Mouse (Mus musculus) limb, embryonic 11.5 days (tissue): ENCODE measurements at regions not wholly inside any gene's neighbourhood (a gene's known extent, or its start where the extent isn't known, plus 50 kb on each side); places are given as distances from the start of the nearest gene placed in this dataset.

ENCODE experiments used
- ATAC-seq: fragments of 200-750 bp; cut with Nextera tagmentation; 2 replicates; pipeline ENCODE4 v1.8.0; 2017; ENCODE audit warnings: low read depth; ENCODE audit not compliant: insufficient number of reproducible peaks, low FRiP score, low TSS enrichment
- DNase-seq: peaks from one replicate; pipeline ENCODE4 v3.0.0-alpha.2; 2015; ENCODE audit warnings: low spot score
- H3K27ac ChIP-seq: fragments of 300-500 bp; sonication (generic); replicated peaks from 2 replicates; pipeline ENCODE4 v1.5.1; 2014; ENCODE audit warnings: low read depth, mild to moderate bottlenecking, low read length
- H3K27me3 ChIP-seq: fragments of 300-500 bp; sonication (generic); 2 replicates; pipeline ENCODE4 v1.6.1; 2014; ENCODE audit warnings: mild to moderate bottlenecking, low read length, mixed read lengths; ENCODE audit not compliant: control insufficient read depth, insufficient read depth
- H3K36me3 ChIP-seq: fragments of 300-500 bp; sonication (generic); 2 replicates; pipeline ENCODE4 v1.6.1; 2014; ENCODE audit warnings: mild to moderate bottlenecking, low read length, moderate library complexity, mixed read lengths; ENCODE audit not compliant: control insufficient read depth, insufficient read depth
- H3K4me1 ChIP-seq: fragments of 300-500 bp; sonication (generic); 2 replicates; pipeline ENCODE4 v1.6.1; 2014; ENCODE audit warnings: low read length, mixed read lengths; ENCODE audit not compliant: control insufficient read depth, insufficient read depth
- H3K4me2 ChIP-seq: fragments of 300-500 bp; sonication (generic); 2 replicates; pipeline ENCODE4 v1.6.1; 2014; ENCODE audit warnings: low read depth, mild to moderate bottlenecking, moderate library complexity; ENCODE audit not compliant: severe bottlenecking
- H3K4me3 ChIP-seq: fragments of 300-500 bp; sonication (generic); 2 replicates; pipeline ENCODE4 v1.5.1; 2014; ENCODE audit warnings: low read depth, low read length
- H3K9ac ChIP-seq: fragments of 300-500 bp; sonication (generic); 2 replicates; pipeline ENCODE4 v1.6.1; 2014; ENCODE audit warnings: mild to moderate bottlenecking, low read length
- H3K9me3 ChIP-seq: fragments of 300-500 bp; sonication (generic); 2 replicates; pipeline ENCODE4 v1.6.1; 2016; ENCODE audit warnings: low read length; ENCODE audit not compliant: control insufficient read depth
- WGBS: fragments of 180-500 bp; shearing (Covaris S2); extraction: QIAGEN DNeasy Blood & Tissue Kit; methylation state at CpG from one replicate; pipeline ENCODE4 v1.1.7; 2014; 5-methylcytosine and 5-hydroxymethylcytosine counted together

- no peak overlapping the region for H3K9ac ChIP-seq
- no peak overlapping the region for H3K27ac ChIP-seq
- H3K9me3 ChIP-seq = no peaks in the 10 kb centered on the region
- no peaks in the 10 kb centered on the region for H3K27me3 ChIP-seq
- 92% methylated on average over 4 of the region's 4 CpGs for WGBS
- no peak overlapping the region for H3K4me2 ChIP-seq
- no peak overlapping the region for H3K4me3 ChIP-seq
- no peaks in the 10 kb centered on the region for H3K4me1 ChIP-seq
- no peaks in the 10 kb centered on the region for H3K36me3 ChIP-seq
- ATAC-seq = no peak
- DNase-seq = no peak
These were observed 379.2 kb upstream of the Sptlc3 start for GRCm38 (mm10) chr2:139114523-139114922.

DNA sequence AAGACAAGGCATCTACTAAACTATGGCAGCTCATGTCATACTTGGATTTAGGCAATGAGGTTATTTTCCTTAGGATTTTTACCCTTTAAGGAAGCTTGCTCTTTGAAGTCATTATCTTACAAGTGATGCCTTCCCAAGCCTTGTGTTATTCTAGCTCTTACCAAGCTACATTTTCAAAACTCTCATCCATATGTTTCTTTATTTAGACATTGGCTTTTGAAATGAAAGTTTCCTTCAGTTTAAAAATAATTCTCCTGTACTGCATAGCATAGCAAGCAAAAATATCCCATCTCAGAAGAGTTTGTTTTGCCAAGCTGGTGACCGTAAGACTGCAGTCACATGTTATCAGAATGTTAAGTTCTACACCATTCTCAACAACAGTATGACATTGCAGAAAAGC, 372.8 kb upstream of the Sptlc3 start:
- DNase-seq = no peak
- no peak overlapping the region for H3K9ac ChIP-seq
- H3K27me3 ChIP-seq = no peaks in the 10 kb centered on the region
- ATAC-seq = no peak
- H3K36me3 ChIP-seq = no peaks in the 10 kb centered on the region
- 98% methylated on average over 1 of the region's 1 CpGs for WGBS
- no peak overlapping the region for H3K4me2 ChIP-seq
- no peaks in the 10 kb centered on the region for H3K4me1 ChIP-seq
- H3K9me3 ChIP-seq = no peaks in the 10 kb centered on the region
- no peak overlapping the region for H3K27ac ChIP-seq
- no peak overlapping the region for H3K4me3 ChIP-seq

DNA sequence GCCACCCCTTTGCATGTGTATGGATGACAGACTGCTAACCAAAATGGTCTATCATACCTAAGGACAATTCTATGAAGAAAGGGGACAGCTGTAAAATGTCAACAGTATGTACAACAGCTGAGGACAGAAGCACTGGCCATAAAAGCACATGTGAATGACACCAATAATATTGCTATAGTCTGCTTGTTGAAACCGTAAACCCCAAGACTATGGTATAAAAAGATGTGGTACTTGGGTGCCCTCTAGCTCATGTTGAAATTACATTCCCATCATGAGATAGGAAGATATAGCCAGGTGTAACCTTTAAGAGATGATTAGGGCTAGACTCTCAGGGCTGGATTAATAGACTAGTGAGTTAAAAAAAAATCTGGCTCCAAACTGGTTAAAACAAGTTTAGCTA, 361.6 kb upstream of the Sptlc3 start:
- Histone ChIP-seq H3K27ac (no peak overlapping the region), H3K36me3 (no peaks in the 10 kb centered on the region), H3K4me1 (no peaks in the 10 kb centered on the region), H3K9ac (no peak overlapping the region), H3K4me3 (no peak overlapping the region), H3K4me2 (no peak overlapping the region), H3K27me3 (no peaks in the 10 kb centered on the region), H3K9me3 (no peaks in the 10 kb centered on the region)
- no peak for DNase-seq
- 73% methylated on average over 1 of the region's 1 CpGs for WGBS
- no peak for ATAC-seq

GRCm38 (mm10) chr2:139147004-139147403, 346.7 kb upstream of the Sptlc3 start:
- no peak overlapping the region for H3K27ac ChIP-seq
- 92% methylated on average over 1 of the region's 1 CpGs for WGBS
- no peak overlapping the region for H3K4me3 ChIP-seq
- DNase-seq (no peak), ATAC-seq (no peak)
- no peak overlapping the region for H3K4me2 ChIP-seq
- no peaks in the 10 kb centered on the region for H3K36me3 ChIP-seq
- no peaks in the 10 kb centered on the region for H3K4me1 ChIP-seq
- no peaks in the 10 kb centered on the region for H3K27me3 ChIP-seq
- no peak overlapping the region for H3K9ac ChIP-seq
- no peaks in the 10 kb centered on the region for H3K9me3 ChIP-seq

- no peaks in the 10 kb centered on the region for H3K27me3 ChIP-seq
- ATAC-seq = no peak
- H3K4me3 ChIP-seq = no peak overlapping the region
- H3K9me3 ChIP-seq = no peaks in the 10 kb centered on the region
- no peak overlapping the region for H3K27ac ChIP-seq
- no peak overlapping the region for H3K4me2 ChIP-seq
- no peak overlapping the region for H3K9ac ChIP-seq
- H3K4me1 ChIP-seq = no peaks in the 10 kb centered on the region
- no peak for DNase-seq
- 87% methylated on average over 2 of the region's 2 CpGs for WGBS
- H3K36me3 ChIP-seq = no peaks in the 10 kb centered on the region
These were observed 314.1 kb upstream of the Sptlc3 start for GRCm38 (mm10) chr2:139179641-139180040.

DNA sequence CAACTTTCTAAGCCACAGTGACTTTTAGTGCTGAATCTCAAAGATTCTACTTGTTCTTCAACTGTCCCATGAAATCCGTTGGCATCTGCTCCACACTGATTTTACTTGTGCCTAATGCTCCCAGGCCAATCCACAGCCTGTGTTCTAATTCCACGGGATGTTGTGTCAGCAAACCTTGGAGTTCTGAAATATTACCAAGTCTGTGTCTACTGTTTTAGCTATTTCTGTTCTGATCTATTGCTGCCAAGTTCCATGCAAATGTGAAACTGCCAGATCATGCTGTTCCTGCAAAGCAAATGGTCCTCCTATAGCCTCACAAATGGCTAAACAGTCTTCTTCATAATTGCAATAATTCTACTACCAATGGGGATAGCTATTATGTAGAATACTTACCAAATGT, 295.4 kb upstream of the Sptlc3 start:
- no peak overlapping the region for H3K4me3 ChIP-seq
- WGBS = 79% methylated on average over 2 of the region's 2 CpGs
- H3K27ac ChIP-seq = no peak overlapping the region
- DNase-seq = no peak
- H3K4me2 ChIP-seq = no peak overlapping the region
- H3K4me1 ChIP-seq = no peaks in the 10 kb centered on the region
- no peaks in the 10 kb centered on the region for H3K27me3 ChIP-seq
- no peaks in the 10 kb centered on the region for H3K9me3 ChIP-seq
- no peak for ATAC-seq
- no peaks in the 10 kb centered on the region for H3K36me3 ChIP-seq
- H3K9ac ChIP-seq = no peak overlapping the region

DNA sequence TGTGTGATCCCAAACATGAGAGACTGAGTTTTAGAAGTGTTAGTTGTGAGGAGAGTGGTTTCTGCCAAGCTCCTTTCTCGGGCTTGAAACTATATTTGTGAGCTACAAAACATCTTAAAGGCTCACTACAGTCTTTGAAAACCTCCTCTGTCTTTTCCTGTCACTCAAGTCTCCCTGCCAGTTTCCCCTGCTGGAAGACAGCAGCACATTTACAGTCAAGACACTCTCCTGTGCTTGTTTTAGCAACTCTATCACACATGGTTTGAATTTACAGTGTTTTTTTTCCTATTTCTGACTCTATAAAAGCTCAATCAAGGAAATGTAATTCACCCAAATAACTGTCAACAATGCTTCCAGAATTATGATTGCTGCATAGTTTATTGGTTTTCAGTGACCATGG, 286.1 kb upstream of the Sptlc3 start:
- Histone ChIP-seq H3K36me3 (no peaks in the 10 kb centered on the region), H3K4me2 (no peak overlapping the region), H3K9ac (no peak overlapping the region), H3K27me3 (no peaks in the 10 kb centered on the region), H3K4me1 (no peaks in the 10 kb centered on the region), H3K4me3 (no peak overlapping the region), H3K27ac (no peak overlapping the region), H3K9me3 (no peaks in the 10 kb centered on the region)
- DNase-seq (no peak), ATAC-seq (no peak)
- WGBS = 62% methylated on average over 1 of the region's 1 CpGs

- 21% methylated on average over 9 of the region's 9 CpGs for WGBS
- H3K9me3 ChIP-seq = no peaks in the 10 kb centered on the region
- H3K27me3 ChIP-seq = no peaks in the 10 kb centered on the region
- no peak overlapping the region for H3K4me2 ChIP-seq
- no peak overlapping the region for H3K4me3 ChIP-seq
- ATAC-seq (peak; percentile 72), DNase-seq (peak; percentile 61)
- no peaks in the 10 kb centered on the region for H3K36me3 ChIP-seq
- no peak overlapping the region for H3K9ac ChIP-seq
- no peaks in the 10 kb centered on the region for H3K4me1 ChIP-seq
- H3K27ac ChIP-seq = no peak overlapping the region; the same call in 1 of the 2 replicates
These were observed 272.8 kb upstream of the Sptlc3 start for GRCm38 (mm10) chr2:139220757-139221400.

GRCm38 (mm10) chr2:139230453-139230852, 263.3 kb upstream of the Sptlc3 start:
- no peak for ATAC-seq
- no peak overlapping the region for H3K9ac ChIP-seq
- 72% methylated on average over 3 of the region's 3 CpGs for WGBS
- no peaks in the 10 kb centered on the region for H3K4me1 ChIP-seq
- H3K9me3 ChIP-seq = no peaks in the 10 kb centered on the region
- no peaks in the 10 kb centered on the region for H3K36me3 ChIP-seq
- no peak for DNase-seq
- no peak overlapping the region for H3K4me3 ChIP-seq
- no peak overlapping the region for H3K27ac ChIP-seq
- H3K27me3 ChIP-seq = no peaks in the 10 kb centered on the region
- H3K4me2 ChIP-seq = no peak overlapping the region
